ENCODE assay signal across 13 mouse cellular contexts in the genomic region with DNA sequence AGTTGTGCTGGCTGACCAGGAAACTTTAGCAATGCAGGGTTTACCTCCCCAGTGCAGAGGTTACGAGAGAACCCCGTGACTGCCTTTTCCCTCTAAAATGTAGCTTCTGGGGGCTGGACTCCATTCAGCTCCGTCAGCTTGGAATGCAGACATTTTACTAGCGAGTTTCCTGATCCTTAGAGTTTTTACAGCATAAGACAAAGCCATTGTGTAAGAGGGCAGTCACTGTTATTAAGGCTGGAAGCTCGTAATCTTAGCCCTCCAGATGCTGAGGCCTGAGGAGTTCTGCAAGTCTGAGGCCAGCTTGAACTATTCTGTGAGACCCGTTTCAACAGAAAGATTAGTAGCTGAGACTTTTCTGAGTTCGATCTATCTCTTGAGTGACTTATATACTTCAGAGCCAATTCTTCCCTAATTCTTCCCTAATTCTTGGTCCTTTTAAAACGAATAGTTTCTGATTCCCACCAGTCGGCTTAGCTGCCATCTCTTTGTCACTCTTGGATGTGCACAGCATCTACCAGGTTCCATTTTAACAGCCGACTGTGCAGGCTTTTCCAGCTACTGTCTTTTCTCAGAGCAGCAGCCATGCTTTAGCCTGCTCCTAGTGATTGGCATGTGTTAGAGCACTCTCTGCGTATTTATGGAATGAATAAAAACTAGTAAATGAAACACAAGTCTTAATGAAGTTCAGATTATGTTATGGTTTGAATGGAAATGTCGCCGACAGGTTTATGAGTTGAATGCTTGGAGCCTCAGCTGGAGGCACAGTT. TPM values are rescaled to one million over a fixed set of nuclear protein-coding genes. Genes with fewer than 3 reads are reported as not detected.
A peak's percentile ranks its signal among the peaks of the same experiment; 100 is the strongest.
DNase-seq lines count a peak whose midpoint lies in the region; ATAC-seq and TF ChIP-seq lines count a peak whose summit lies in the region.
"Had no signal": no experiment of that assay in that cellular context is flagged by ENCODE, and none has a peak within 500 bp of the region (broad histone marks: within the 10 kb centered on the region; RNA-seq: fewer than 3 reads in every experiment).

No protein-coding gene starts in this region.

- DNase-seq in heart, adult 11 months: peak; percentile 70
- DNase-seq in heart, postnatal 4 days: no peak
- DNase-seq in kidney, adult 8-10 months: no peak
- no peak for DNase-seq in urinary bladder, postnatal 10 days (ENCODE audit: low spot score)
- DNase-seq in left cerebral cortex, adult 2 months (ENCODE audit: extremely low spot score in 1 of 2, low spot score in 2 of 2): no peak
- DNase-seq: adrenal gland, postnatal 14 days; gastrocnemius, postnatal 14 days; thymus, postnatal 25 days had no signal

- 47% methylated on average over 13 of the region's 13 CpGs for WGBS in kidney, embryonic 14.5 days
- 27% methylated on average over 13 of the region's 13 CpGs for WGBS in embryonic facial prominence, embryonic 15.5 days

- H3K9me3 ChIP-seq in kidney, embryonic 14.5 days (ENCODE audit: control insufficient read depth, low read length): no peaks in the 10 kb centered on the region
- no peaks in the 10 kb centered on the region for H3K9me3 ChIP-seq in ES-Bruce4 (replicated peaks; ENCODE audit: control insufficient read depth, insufficient read depth, low read length, poor library complexity, severe bottlenecking)
- H3K9me3 ChIP-seq in embryonic facial prominence, embryonic 15.5 days (replicated peaks): no peaks in the 10 kb centered on the region
- H3K9me3 ChIP-seq: forebrain, embryonic 15.5 days; liver, embryonic 15.5 days had no signal

- no peak for ATAC-seq in kidney, embryonic 14.5 days (ENCODE audit: low FRiP score, low TSS enrichment)
- ATAC-seq in embryonic facial prominence, embryonic 15.5 days (ENCODE audit: insufficient number of reproducible peaks, low FRiP score, low TSS enrichment, low read depth): no peak
- ATAC-seq: forebrain, embryonic 15.5 days had no signal

- TF ChIP-seq POLR2A in ES-Bruce4 (IDR thresholded peaks at IDR 0.05; ENCODE audit: insufficient read depth, low read length): no peak

- intact Hi-C loops in left cerebral cortex, adult 2 months (cut with DNase I): no loop called here

- H3K36me3 ChIP-seq in kidney, embryonic 14.5 days (ENCODE audit: control insufficient read depth, insufficient read depth, low read length): no peaks in the 10 kb centered on the region
- no peaks in the 10 kb centered on the region for H3K36me3 ChIP-seq in ES-Bruce4 (ENCODE audit: control insufficient read depth, insufficient read depth, low read length, poor library complexity, severe bottlenecking)
- H3K36me3 ChIP-seq in embryonic facial prominence, embryonic 15.5 days: no peaks in the 10 kb centered on the region
- H3K36me3 ChIP-seq: forebrain, embryonic 15.5 days; liver, embryonic 15.5 days had no signal

- H3K4me2 ChIP-seq in kidney, embryonic 14.5 days (replicated peaks; ENCODE audit: low read depth, low read length): no peak overlapping the region
- H3K4me2 ChIP-seq in embryonic facial prominence, embryonic 15.5 days (replicated peaks): no peak overlapping the region
- H3K4me2 ChIP-seq: forebrain, embryonic 15.5 days; liver, embryonic 15.5 days had no signal

- no peaks in the 10 kb centered on the region for H3K27me3 ChIP-seq in kidney, embryonic 14.5 days (ENCODE audit: control insufficient read depth, insufficient read depth, low read length)
- H3K27me3 ChIP-seq in ES-Bruce4 (ENCODE audit: control insufficient read depth, insufficient read depth, low read length, poor library complexity, severe bottlenecking): no peaks in the 10 kb centered on the region
- no peaks in the 10 kb centered on the region for H3K27me3 ChIP-seq in embryonic facial prominence, embryonic 15.5 days
- H3K27me3 ChIP-seq: forebrain, embryonic 15.5 days; liver, embryonic 15.5 days had no signal

- H3K4me3 ChIP-seq in kidney, embryonic 14.5 days (ENCODE audit: low read length): no peak overlapping the region
- no peak overlapping the region for H3K4me3 ChIP-seq in ES-Bruce4 (ENCODE audit: low read depth, low read length)
- no peak overlapping the region for H3K4me3 ChIP-seq in embryonic facial prominence, embryonic 15.5 days (replicated peaks)
- no peak overlapping the region for H3K4me3 ChIP-seq in left cerebral cortex, adult 2 months
- H3K4me3 ChIP-seq: forebrain, embryonic 15.5 days; liver, embryonic 15.5 days had no signal

- H3K27ac ChIP-seq in kidney, embryonic 14.5 days (ENCODE audit: low read depth, low read length): peak overlapping the region; percentile 63; the same call in 1 of the 2 replicates
- peak overlapping the region; percentile 75 for H3K27ac ChIP-seq in ES-Bruce4 (ENCODE audit: insufficient read depth, low read length)
- H3K27ac ChIP-seq in embryonic facial prominence, embryonic 15.5 days (replicated peaks): peak overlapping the region; percentile 4; the same call in 1 of the 2 replicates
- no peak overlapping the region for H3K27ac ChIP-seq in left cerebral cortex, adult 2 months
- H3K27ac ChIP-seq: forebrain, embryonic 15.5 days; liver, embryonic 15.5 days had no signal

- no peak for TF ChIP-seq CTCF in ES-Bruce4 (IDR thresholded peaks at IDR 0.05; ENCODE audit: low read depth, low read length)
- no peak for TF ChIP-seq CTCF in left cerebral cortex, adult 2 months (IDR thresholded peaks at IDR 0.05)

- no peak overlapping the region for H3K9ac ChIP-seq in kidney, embryonic 14.5 days (ENCODE audit: low read depth, low read length)
- peak overlapping the region; percentile 14; the same call in 1 of the 2 replicates for H3K9ac ChIP-seq in ES-Bruce4 (ENCODE audit: low read depth, poor library complexity, severe bottlenecking)
- no peak overlapping the region for H3K9ac ChIP-seq in embryonic facial prominence, embryonic 15.5 days
- H3K9ac ChIP-seq: forebrain, embryonic 15.5 days; liver, embryonic 15.5 days had no signal

- H3K4me1 ChIP-seq in kidney, embryonic 14.5 days (ENCODE audit: control insufficient read depth, insufficient read depth, low read length): peaks cover 17% of the 10 kb centered on the region; the same call in 1 of the 2 replicates
- peaks cover 3% of the 10 kb centered on the region for H3K4me1 ChIP-seq in ES-Bruce4 (ENCODE audit: control insufficient read depth, insufficient read depth, low read length)
- H3K4me1 ChIP-seq in embryonic facial prominence, embryonic 15.5 days: peaks cover 33% of the 10 kb centered on the region
- H3K4me1 ChIP-seq: forebrain, embryonic 15.5 days; liver, embryonic 15.5 days had no signal

- no peak for TF ChIP-seq EP300 in ES-Bruce4 (IDR thresholded peaks at IDR 0.05; ENCODE audit: insufficient read depth, low read depth, low read length)

RNA-seq across cellular contexts. Expression of gene Epb41l2, which starts 26.4 kb away (rescaled TPM):
- total RNA-seq in heart, postnatal 4 days (2021): 10 to 100 TPM; 90.5 to 91.5 TPM
- polyA plus RNA-seq in kidney, embryonic 14.5 days (2014; fragmentation: Nextera tagmentation; extraction: Ambion mirVana): 41.4 and 66.4 TPM in 2 replicates
- polyA plus RNA-seq in ES-Bruce4 (2011; ENCODE audit: insufficient read depth, insufficient read length, low read depth, missing spikeins): 181 and 182 TPM in 2 replicates
- 78.9 and 79.8 TPM in 2 replicates for polyA plus RNA-seq in embryonic facial prominence, embryonic 15.5 days (2015; fragmentation: Nextera tagmentation; extraction: Ambion mirVana)
- total RNA-seq in left cerebral cortex, adult 2 months (2021): 100 to 1,000 TPM; 123 to 127 TPM
